Mouse (Mus musculus): Measurements from ENCODE around the gene Lctl. TPM values are rescaled to one million over a fixed set of nuclear protein-coding genes. Genes with fewer than 3 reads are reported as not detected.
"Not testable (repeated sequence)": the region's sequence is repeated elsewhere in the genome, so short reads cannot be mapped to it uniquely, and the experiment has no call there.

The Lctl gene
- polyA plus RNA-seq, 1 experiment, result 1.3 TPM

DNA sequence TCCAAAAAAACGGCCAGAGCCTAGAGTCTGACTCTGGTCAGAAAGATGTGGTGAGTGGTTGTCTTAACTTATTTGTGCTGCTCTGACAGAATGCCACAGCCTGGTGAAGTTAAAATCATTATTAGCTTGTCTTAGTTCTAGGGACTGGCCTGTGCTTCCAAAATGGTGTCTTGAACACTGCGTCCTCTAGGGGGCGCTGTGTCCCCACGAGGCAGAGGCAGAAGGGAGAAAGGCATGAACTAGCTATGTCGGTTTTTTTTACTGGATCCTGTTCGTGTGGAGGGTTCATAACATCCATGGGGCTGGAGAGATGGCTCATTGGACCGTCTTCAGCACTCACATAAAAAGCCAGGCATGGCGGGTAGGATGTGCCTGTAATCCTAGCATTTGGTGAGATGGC is 3.0 kb downstream of the Lctl start:
- DNase-seq (ENCODE audit: low spot score), result no peak

DNA sequence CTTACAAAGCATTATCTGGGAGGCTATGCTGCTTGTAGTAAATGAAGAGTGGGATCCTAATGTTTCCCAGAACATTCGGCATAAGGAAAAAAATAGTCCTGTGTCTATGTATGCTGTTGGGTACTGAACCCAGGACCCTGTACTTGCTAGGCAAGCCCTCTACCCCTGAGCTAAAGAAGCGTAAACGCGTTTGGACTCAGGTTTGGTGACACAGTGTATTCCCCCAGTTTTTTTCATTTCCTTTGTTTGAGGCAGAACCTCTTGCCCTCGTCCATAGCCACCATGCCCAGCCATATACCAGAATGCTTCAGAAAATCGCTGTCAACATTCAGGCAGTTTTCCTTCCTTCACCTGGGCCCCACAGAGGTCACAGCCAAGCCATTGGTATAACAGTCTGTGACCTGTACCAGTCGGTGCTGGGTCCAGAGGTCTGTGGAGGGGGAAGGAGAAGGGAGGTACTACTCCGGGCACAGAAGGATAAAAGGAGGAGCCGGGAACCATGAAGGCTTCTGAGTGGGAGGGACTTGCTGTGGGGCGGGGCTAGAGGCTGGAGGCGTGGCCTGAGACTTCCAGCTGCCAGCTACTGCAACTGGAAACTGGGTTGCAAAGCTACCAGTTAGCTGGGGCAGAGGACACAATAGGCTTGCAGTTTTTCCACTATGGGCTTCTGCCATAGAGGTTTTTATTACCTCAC is 3.8 kb downstream of the Lctl start:
- DNase-seq (ENCODE audit: low spot score), result no peak

DNA sequence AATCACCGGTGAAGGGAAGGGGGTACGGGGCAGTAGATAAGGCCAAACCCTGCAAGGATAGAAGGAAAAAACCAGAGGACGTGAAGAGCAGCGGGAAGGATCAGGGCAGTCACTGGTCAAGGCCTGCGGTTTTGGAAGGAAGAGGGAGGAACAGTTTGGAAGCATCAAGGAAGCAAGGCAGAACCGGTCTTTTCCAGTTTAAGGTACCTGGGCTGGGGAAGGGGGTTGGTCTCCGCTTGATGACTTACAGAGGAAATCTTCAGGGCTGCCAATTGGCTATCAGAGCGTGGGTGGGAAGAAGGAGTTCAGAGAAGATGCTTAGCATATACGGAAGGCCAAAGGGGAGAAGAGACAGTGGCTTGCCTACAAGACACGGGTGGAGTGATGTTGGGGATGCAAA is 5.7 kb downstream of the Lctl start:
- no peak for DNase-seq (ENCODE audit: low spot score)

DNA sequence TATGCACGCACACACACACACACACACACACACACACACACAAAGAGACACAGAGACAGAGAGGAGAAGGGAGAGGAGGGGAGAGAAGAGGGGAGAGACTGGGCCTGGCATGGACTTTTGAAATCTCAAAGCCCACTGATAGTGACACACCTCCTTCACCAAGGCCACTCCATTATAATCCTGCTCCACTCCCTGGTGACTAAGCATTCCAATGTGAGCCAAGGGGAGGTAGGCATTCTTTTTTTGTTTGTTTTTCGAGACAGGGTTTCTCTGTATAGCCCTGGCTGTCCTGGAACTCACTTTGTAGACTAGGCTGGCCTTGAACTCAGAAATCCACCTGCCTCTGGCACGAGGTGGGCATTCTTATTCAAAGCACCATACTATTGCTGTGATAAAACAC is 7.9 kb downstream of the Lctl start:
- DNase-seq (ENCODE audit: low spot score), result not testable (repeated sequence)

DNA sequence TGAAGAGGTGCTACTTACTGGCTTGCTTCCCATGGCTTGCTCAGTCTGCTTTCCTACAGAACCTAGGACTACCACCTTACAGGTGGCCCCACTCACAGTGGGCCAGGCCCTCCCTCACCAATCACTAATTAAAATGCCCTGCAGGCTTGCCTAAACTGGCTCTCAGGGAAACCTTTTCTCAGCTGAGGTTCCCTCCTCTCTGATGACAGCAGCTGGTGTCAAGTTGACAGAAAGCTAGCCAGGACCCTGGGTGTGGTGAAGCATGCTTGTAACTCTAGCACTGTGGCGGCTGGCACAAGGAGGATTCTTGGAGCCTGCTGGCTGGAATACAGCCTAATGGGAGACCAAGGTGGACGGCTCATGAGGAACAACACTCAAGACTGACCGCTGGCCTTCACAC is 8.4 kb downstream of the Lctl start:
- DNase-seq (ENCODE audit: low spot score), result no peak

DNA sequence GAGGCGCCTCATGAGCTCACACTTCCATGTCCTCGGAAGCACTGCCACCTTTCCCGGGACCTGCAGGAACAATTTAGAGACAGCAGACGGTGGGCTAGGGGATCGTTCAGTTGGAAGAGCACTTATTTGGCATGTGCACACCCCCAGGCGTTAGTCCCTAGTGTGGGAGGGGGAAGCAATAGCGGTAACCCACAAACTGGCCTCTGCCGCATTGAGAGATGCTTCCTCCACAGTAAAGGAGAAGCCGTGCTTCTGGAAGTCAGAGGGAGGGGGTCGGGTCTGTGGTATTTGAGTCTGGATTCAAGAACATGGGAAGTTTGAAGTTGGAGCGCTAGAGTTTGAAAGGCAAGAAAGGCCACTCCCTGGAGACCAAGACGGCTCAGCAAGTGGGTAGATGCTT is 9.2 kb downstream of the Lctl start:
- DNase-seq (ENCODE audit: low spot score), result no peak

DNA sequence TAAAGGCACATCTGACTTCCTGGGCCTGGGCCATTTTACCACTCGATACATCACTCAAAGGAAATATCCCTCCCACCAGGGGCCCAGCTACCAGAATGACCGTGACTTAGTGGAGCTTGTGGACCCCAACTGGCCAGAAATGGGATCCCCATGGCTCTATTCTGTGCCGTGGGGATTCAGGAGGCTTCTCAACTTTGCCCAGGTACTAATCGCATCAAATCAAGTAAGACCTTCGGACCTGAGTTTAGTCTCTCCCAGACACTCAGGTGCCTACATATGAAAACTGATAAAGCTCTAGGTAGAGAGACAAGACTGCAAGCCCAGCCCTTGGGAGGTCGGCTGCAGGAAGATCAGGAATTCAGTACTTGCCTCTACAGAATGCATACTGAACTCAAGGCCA is 14.7 kb downstream of the Lctl start:
- no peak for DNase-seq (ENCODE audit: low spot score)

DNA sequence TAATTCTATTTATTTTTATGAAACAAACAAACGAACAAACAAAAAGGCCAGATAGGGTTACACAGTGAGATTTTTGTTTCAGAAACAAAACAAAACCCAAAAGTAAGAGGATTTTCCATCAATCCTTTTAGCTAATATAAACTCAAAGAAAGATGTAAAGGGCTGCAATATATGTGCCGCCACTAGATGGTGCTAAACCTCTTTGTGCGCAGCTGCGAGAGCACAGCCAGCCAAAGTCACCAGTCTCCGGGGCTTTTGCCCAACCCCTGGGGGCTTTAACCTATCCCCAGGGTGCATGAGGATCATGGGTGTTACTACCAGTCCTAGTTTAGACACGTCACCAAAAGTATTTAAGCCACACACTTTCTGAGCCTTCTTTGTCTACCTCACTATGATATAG is 21.9 kb downstream of the Lctl start:
- DNase-seq (ENCODE audit: low spot score), result not testable (repeated sequence)

DNA sequence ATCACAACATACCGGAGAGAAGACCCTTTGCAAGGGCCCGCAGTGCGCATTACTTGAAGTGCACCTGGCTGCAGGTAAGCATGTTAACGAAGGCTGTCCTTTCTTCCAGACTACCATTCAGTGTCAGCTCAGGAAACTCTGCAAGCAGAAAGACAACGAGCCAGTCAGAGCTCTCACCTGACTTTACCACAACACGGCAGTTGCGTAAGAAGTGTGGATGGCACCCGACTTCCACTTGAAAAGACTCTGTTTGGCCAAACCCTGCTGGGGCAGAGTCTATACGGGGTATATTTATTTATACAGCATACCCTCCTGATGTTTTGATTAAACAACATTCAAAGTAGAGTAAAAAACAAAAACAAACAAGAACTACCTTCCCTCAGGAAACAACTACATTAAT is 22.9 kb downstream of the Lctl start:
- no peak for DNase-seq (ENCODE audit: low spot score)

DNA sequence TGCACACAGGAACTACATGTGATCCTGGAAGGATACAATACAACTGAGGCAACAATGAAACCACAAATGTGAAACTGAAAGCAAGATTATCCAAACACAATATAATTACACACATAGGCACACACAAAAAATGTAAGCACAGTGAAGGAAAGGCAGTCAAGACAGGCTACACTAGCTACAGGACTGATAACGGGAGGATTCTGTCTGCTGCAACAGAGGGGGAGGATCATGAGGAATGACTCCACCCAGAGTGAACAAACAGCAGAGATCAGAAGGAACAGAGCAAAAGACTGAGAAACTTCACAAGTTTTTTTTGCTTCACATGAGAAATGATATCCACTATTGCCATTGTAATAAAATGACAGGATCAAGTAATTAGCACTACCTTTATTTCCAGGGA is 39.7 kb downstream of the Lctl start:
- no peak for DNase-seq (ENCODE audit: low spot score)

DNA sequence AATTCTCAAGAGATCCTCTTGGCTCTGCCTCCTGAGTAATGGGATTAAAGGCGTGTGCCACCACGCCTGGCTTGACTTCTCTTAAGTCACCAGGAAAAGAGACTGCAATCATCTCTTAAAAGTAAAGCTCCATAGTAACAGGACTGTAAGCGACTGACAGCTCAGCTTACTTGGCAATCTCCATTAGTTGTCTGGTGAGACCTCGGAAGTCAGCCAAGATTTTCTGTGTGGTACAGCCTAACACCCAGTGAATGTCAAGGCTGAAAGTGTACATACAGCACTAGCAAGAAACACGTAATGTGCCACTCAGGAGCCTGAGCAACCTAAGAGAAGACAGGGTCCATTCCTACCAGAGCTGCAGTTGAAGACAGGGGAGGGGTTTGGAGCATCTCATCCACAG is 43.5 kb downstream of the Lctl start:
- DNase-seq (ENCODE audit: low spot score), result no peak

DNA sequence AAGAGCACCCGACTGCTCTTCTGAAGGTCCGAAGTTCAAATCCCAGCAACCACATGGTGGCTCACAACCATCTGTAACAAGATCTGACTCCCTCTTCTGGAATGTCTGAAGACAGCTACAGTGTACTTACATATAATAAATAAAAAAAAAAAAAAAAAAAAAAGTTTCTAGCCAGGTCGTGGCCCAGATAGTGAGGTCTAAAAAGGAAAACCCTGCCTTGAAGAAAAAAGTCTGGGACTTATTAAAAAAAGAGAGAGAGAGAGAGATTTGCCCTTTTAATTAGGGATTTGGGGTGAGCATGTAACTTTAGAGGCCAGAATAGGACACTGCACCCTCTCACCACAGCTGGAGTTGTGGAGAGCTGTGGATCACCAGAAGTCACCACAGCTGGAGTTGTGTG is 53.0 kb downstream of the Lctl start:
- not testable (repeated sequence) for DNase-seq (ENCODE audit: low spot score)

DNA sequence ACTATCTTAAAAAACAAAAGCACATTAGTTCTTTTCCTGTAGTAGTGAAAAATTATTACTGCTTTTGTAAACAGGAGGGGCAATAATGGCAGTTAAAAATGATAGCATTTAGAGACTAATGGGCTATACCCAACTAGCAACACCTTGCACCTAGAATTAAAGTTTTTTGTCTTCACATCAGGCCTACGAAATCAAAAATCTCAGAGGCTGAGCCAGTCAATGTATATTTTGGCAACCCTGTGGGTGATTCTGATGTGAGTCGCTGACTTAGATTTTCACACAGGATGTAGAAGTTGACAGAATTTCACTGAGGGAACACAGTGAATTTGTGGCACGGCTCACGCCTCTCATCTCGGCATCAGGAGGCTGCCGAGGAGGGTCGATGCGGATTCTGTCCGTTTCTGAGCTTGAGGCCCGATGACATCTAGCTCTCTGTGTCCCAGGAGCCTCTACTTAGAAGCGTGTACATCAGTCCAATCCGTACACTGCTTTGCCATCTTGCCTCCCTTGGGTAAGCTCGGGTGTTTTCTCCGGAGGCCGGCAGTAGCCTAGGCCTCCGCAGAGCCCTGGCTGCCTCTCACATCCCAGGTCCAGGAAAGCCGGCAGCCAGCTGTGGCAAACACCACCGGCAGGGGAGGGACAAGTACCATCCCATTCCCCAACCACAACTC is 55.3 kb downstream of the Lctl start:
- no peak for DNase-seq (ENCODE audit: low spot score)

DNA sequence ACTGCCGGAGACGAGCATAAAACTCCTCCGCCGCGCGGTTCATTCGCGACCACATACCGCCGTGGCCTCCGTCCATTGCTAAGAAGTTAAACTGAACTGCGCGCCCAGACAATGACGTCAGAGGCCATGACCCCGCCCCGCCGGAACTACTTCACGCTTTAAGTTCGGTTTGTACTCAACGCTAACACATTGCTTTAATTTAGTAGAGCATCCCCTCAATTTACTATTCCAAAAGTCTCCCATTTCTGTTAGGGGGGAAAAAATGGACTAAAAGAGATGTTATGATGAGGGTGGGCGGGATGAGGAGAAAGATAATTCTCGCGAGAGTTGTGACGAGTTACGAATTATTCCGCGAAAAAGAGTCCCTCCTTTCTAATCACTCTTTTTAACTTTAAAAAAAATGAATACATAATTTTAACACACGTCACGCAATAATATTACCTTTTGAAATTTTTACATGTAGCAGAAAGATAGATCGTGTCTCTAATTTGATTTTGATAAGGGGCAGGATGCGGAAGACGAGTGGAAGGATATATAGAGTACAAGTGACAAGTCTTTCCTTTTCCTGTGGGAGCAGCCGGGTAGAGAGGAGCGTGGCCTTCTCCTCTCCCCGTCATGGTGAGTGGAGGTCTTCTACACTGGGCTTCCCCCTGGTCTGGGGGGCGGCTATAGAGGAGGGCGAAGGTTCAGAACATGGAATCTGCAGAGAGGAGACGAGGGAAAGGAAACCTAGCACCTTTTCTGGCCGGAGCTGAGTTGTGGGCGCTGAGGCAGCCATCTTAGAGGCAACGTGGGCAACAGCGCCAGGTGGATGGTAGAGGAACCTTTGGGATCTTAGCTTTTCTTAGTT is 56.1 kb downstream of the Lctl start, which contains the start of the genes Zwilch and Rpl4:
Zwilch (minus strand) TSS at position 289 of the 850 bp plus-strand sequence.
Rpl4 (plus strand) TSS at position 560 of the 850 bp plus-strand sequence.
- DNase-seq (ENCODE audit: low spot score), result peak; percentile 71

DNA sequence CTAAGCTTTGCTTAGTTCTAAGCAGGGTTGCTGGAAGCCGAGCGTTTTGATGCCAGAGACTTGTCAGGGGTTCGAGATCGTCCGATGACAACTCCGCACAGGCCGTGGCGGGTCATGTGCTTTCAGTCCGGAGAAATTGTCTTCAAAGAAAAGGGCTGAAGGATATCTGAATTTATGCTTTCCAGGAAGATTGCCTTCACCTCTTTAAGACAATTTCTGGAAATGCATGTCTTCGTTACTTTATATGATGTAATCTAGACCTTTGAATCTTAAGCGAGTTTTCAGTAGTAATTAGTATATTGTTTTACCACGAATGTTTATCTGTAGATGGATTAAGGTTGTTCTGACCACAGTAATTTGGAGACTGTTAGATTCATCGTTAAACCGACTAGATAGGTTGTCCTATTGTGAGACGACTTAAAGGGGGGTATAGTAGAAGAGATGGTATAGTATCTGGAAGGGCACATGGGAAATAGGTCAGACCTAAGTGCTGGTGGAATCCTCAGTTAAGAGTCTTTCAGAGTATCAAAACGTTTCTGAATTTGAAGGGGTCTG is 56.8 kb downstream of the Lctl start:
- no peak for DNase-seq (ENCODE audit: low spot score)

DNA sequence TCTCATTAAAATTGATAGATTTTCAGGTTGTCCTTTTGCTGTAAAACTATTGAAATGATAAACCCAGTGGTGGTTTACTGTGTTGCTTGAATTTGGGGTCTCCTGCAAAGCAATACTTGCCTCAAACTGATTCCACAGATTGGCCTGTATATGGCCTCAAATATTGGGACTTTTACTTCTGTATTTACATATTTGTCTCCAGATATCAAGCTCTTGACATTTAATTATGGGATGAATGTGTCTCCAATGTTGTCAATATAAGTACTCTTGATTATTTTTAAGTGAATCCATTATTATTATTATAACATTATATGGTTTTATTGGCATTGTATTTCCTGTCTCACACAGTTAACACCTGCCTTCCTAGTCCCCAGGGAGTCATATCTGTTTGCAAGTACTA is 57.4 kb downstream of the Lctl start:
- DNase-seq (ENCODE audit: low spot score), result no peak

DNA sequence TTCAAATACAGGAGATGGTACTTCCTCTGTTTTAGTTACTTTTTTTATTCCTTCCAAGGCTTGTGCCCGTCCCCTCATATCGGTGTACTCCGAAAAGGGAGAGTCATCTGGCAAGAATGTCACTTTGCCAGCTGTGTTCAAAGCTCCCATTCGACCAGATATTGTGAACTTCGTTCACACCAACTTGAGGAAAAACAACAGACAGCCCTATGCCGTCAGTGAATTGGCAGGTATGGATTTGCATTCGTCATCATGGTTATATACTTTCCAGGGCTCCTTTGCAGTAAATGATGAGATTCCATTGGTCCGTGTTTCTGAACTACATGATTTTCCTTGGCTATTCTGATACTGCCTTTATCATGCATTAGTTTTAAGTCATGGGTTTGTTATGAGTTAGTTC is 57.8 kb downstream of the Lctl start:
- DNase-seq (ENCODE audit: low spot score), result no peak

DNA sequence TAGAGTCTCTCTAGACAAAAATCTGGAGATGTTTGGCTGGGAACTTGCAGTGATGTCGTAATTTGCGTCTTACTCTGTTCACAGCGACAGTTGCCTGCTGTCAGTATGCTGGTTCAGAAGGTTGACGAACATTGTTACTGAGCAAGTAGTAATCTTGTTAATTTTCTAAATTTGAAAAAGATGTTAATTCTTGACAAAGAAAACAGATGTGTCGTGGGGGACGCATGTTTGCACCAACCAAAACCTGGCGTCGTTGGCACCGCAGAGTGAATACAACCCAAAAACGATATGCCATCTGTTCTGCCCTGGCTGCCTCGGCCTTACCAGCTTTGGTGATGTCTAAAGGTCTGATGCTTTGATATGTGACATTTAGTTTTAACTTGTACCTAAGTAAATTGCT is 58.4 kb downstream of the Lctl start:
- DNase-seq (ENCODE audit: low spot score), result no peak

DNA sequence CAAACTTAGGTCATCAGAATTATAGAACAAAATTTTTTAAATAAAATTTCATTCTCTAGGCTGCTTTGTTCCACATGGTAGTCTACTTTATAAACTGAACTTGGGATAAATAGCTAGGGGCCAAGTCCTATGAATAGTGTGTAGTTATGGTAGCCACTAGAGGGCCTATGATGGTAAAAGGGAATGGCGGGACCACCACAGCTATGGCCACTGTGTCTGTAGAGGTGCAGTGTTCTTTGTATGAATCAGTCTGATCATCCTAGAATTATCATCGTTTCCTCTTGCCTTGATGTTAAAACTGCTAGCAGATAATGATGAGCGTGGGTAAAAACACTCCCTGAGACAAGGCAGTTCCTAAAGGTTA is 61.6 kb downstream of the Lctl start:
- no peak for DNase-seq (ENCODE audit: low spot score)

DNA sequence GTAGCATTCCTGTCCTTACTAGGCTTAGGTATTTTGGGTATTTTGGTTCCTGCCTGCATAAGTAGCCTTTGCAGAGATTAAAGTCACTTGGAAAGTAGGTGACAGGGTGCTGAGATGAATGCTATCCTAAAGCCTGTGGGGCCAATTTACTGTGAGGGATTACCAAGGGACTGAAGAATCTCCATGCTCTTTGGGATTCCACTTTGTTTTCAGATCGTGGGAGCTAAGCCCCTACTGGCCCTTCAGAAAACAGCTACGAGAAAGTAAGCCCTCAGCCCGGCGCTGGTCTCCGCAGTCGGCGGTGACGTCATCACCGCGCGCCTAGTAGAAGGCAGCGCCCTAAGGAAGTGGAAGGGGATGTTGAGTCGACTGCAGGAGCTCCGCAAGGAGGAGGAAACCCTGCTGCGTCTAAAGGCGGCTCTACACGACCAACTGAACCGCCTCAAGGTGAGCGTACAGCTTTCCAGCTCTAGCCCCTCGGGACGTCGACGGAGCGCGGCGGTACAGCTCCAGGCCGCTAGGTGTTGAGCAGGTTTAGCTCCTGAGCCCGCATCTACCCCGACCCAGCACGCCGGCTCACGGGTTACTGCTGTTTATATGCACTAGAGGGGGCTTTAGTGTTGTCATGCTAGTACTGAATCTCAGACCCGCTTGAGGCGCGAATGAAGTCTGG is 62.2 kb downstream of the Lctl start, which contains the start of gene Snapc5:
Snapc5 (plus strand) TSS at position 301 of the 673 bp plus-strand sequence.
- peak; percentile 79 for DNase-seq (ENCODE audit: low spot score)

DNA sequence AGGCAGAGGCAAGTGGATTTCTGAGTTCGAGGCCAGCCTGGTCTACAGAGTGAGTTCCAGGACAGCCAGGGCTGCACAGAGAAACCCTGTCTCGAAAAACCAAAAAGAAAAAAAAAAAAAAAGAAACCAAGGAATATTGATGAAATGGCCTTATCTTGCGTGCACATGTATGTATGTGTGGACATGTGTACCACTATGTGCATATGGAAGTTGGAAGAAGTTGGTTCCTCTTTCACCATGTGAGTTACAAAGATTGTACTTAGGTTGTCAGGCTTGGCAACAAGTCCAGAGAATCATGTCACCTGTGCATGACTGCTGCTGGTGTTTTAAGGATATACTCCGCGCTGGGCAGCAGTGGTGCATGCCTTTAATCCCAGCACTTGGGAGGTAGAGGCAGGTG is 66.3 kb downstream of the Lctl start:
- not testable (repeated sequence) for DNase-seq (ENCODE audit: low spot score)
